Mouse (Mus musculus): Measurements from ENCODE around the gene Rce1. TPM values are rescaled to one million over a fixed set of nuclear protein-coding genes. Genes with fewer than 3 reads are reported as not detected.

Gene Rce1
- total RNA-seq, 1 experiment = 63.6 TPM

DNA sequence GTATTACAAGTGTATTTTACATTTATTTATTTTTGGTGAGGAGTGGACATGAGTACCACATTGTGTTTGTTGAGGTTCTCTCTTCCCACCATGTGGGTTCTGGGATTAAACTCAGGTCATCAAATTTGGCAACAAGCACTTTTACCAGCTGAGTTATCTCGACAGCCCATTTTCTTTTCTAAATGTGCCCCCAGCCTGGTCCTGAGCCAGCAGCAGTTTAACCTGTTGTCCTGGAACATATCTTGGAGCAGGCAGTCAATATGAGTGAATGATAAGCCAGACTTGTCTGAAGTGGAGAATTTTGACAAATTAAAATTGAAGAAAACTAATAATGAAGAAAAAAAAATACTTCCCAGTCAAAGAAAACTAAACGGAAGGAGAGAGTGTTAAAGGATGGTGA lies 29.4 kb downstream of the Rce1 start:
- in situ Hi-C loops (cut with MboI; ENCODE audit: low sequenced_read_pairs in 2 of 2, unreplicated experiment in 2 of 2) = no loop called here
- Histone ChIP-seq H3K9me3 (ENCODE audit: control insufficient read depth, insufficient read depth, low read depth, low read length) (no peaks in the 10 kb centered on the region), H3K27ac (ENCODE audit: insufficient read depth, low read depth, low read length, poor library complexity, severe bottlenecking) (no peak overlapping the region), H3K4me3 (ENCODE audit: insufficient read depth in 1 of 2, low read depth in 1 of 2, low read length in 2 of 2, poor library complexity in 1 of 2, severe bottlenecking in 1 of 2) (no peak overlapping the region), H3K36me3 (ENCODE audit: control insufficient read depth, insufficient read depth, low read length, poor library complexity, severe bottlenecking) (no peaks in the 10 kb centered on the region), H3K9ac (ENCODE audit: insufficient read depth, low read depth, low read length, poor library complexity, severe bottlenecking) (no peak overlapping the region), H3K4me1 (ENCODE audit: control insufficient read depth in 2 of 2, insufficient read depth in 2 of 2, low read length in 2 of 2, poor library complexity in 1 of 2) (no peaks in the 10 kb centered on the region)
- TF ChIP-seq MAFK (IDR thresholded peaks at IDR 0.05; ENCODE audit: insufficient read depth, low read depth, low read length) = no peak
- no peak for DNase-seq (ENCODE audit: low read depth, low spot score)

DNA sequence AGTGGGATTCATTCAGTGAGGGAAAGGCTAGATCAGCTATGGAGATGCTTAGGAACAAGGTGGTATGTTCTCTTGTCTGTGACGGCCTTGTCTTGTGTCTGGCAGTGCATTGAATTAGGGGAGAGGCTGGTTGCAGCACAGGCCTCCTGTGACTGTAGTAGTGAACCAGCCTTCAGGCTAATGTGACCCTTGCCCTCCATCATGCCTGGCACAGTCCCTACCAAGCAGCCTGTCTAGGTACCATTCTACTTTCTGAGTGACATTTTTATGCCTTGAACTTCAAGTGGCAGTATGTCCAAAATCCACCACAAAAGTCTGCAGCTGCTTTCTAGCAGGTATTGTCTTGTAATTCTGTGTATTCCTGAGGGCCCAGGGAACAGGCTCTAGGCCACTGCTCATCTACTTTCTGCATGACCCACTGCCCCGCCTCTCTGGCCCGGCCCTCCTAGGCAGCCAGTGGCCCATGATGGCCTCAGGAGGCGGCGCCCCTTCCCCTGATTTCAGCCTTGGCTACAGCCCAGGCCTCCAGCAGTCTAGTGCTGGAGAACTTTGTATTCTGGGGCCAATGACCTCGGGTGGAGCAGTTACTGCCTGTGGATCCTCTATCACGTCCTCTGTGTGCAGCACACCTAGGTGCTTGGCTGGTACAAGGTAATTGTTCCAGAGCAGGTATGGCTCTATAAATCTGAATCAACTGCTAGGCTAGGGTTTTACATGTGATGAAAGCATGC lies 31.5 kb downstream of the Rce1 start:
- H3K4me3 ChIP-seq (ENCODE audit: insufficient read depth in 1 of 2, low read depth in 1 of 2, low read length in 2 of 2, poor library complexity in 1 of 2, severe bottlenecking in 1 of 2) = no peak overlapping the region
- no peaks in the 10 kb centered on the region for H3K4me1 ChIP-seq (ENCODE audit: control insufficient read depth in 2 of 2, insufficient read depth in 2 of 2, low read length in 2 of 2, poor library complexity in 1 of 2)
- no peak for DNase-seq (ENCODE audit: low read depth, low spot score)
- no peaks in the 10 kb centered on the region for H3K9me3 ChIP-seq (ENCODE audit: control insufficient read depth, insufficient read depth, low read depth, low read length)
- no peak overlapping the region for H3K9ac ChIP-seq (ENCODE audit: insufficient read depth, low read depth, low read length, poor library complexity, severe bottlenecking)
- H3K36me3 ChIP-seq (ENCODE audit: control insufficient read depth, insufficient read depth, low read length, poor library complexity, severe bottlenecking) = no peaks in the 10 kb centered on the region
- TF ChIP-seq HCFC1 (IDR thresholded peaks at IDR 0.05; ENCODE audit: borderline replicate concordance, insufficient read depth, low read length) = no peak
- TF ChIP-seq ZNF384 (IDR thresholded peaks at IDR 0.05; ENCODE audit: low read depth, low read length) = no peak
- TF ChIP-seq CHD2 (IDR thresholded peaks at IDR 0.05; ENCODE audit: low read depth, low read length) = no peak
- TF ChIP-seq MAFK (IDR thresholded peaks at IDR 0.05; ENCODE audit: insufficient read depth, low read depth, low read length) = no peak
- no peak for TF ChIP-seq ZC3H11A (IDR thresholded peaks at IDR 0.05; ENCODE audit: borderline replicate concordance, low read depth, low read length)
- H3K27ac ChIP-seq (ENCODE audit: insufficient read depth, low read depth, low read length, poor library complexity, severe bottlenecking) = no peak overlapping the region
- in situ Hi-C loops (cut with MboI; ENCODE audit: low sequenced_read_pairs in 2 of 2, unreplicated experiment in 2 of 2) = no loop called here

DNA sequence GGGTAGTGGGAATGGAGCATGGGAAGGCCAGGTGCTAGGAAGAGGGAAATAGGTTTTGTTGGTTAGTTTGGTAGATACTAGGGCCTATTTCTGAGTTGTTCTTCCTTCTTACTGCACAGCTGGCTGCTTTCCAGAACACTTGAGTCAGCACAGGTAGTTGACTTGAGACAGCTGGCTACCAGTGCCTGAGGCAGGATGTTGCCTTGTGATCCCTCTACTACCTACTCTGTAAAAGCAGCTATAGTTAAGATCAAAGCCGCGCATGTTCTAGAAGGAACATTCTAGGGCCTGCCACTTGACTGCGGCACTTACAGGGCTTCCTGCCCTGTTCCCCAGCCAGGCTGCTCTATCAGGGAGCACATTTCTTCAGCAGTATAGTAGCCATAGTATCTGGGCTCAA lies 35.4 kb downstream of the Rce1 start:
- Histone ChIP-seq H3K9me3 (ENCODE audit: control insufficient read depth, insufficient read depth, low read depth, low read length) (no peaks in the 10 kb centered on the region), H3K36me3 (ENCODE audit: control insufficient read depth, insufficient read depth, low read length, poor library complexity, severe bottlenecking) (no peaks in the 10 kb centered on the region), H3K4me1 (ENCODE audit: control insufficient read depth in 2 of 2, insufficient read depth in 2 of 2, low read length in 2 of 2, poor library complexity in 1 of 2) (no peaks in the 10 kb centered on the region), H3K9ac (ENCODE audit: insufficient read depth, low read depth, low read length, poor library complexity, severe bottlenecking) (no peak overlapping the region), H3K4me3 (ENCODE audit: insufficient read depth in 1 of 2, low read depth in 1 of 2, low read length in 2 of 2, poor library complexity in 1 of 2, severe bottlenecking in 1 of 2) (no peak overlapping the region), H3K27ac (ENCODE audit: insufficient read depth, low read depth, low read length, poor library complexity, severe bottlenecking) (no peak overlapping the region)
- in situ Hi-C loops (cut with MboI; ENCODE audit: low sequenced_read_pairs in 2 of 2, unreplicated experiment in 2 of 2) = no loop called here
- no peak for DNase-seq (ENCODE audit: low read depth, low spot score)
- no peak for TF ChIP-seq CHD2 (IDR thresholded peaks at IDR 0.05; ENCODE audit: low read depth, low read length)
- no peak for TF ChIP-seq MAFK (IDR thresholded peaks at IDR 0.05; ENCODE audit: insufficient read depth, low read depth, low read length)
- TF ChIP-seq ZNF384 (IDR thresholded peaks at IDR 0.05; ENCODE audit: low read depth, low read length) = no peak
- no peak for TF ChIP-seq HCFC1 (IDR thresholded peaks at IDR 0.05; ENCODE audit: borderline replicate concordance, insufficient read depth, low read length)
- no peak for TF ChIP-seq ZC3H11A (IDR thresholded peaks at IDR 0.05; ENCODE audit: borderline replicate concordance, low read depth, low read length)

DNA sequence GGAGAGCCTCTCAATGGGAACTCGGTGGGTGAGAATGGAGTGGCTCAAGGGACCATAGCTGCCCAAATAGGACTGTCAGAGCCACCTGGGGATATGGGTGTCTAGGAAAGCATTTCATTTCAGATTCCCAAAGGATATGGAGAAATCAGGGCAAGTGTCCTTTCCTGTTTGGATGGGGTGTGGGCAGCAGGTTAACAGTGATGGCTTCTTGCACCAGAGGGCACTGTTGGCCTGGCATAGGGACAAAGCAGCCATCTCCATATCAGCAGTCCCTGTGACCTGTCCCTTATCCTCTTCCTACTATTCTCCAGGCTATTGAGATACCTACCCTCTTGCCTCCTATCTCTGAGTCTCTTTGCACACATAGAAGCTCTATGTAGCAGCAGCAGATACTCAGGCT lies 36.4 kb downstream of the Rce1 start:
- no peaks in the 10 kb centered on the region for H3K36me3 ChIP-seq (ENCODE audit: control insufficient read depth, insufficient read depth, low read length, poor library complexity, severe bottlenecking)
- TF ChIP-seq HCFC1 (IDR thresholded peaks at IDR 0.05; ENCODE audit: borderline replicate concordance, insufficient read depth, low read length) (no peak), MAFK (IDR thresholded peaks at IDR 0.05; ENCODE audit: insufficient read depth, low read depth, low read length) (no peak), ZNF384 (IDR thresholded peaks at IDR 0.05; ENCODE audit: low read depth, low read length) (no peak), CHD2 (IDR thresholded peaks at IDR 0.05; ENCODE audit: low read depth, low read length) (no peak), ZC3H11A (IDR thresholded peaks at IDR 0.05; ENCODE audit: borderline replicate concordance, low read depth, low read length) (no peak)
- no peak overlapping the region for H3K27ac ChIP-seq (ENCODE audit: insufficient read depth, low read depth, low read length, poor library complexity, severe bottlenecking)
- in situ Hi-C loops (cut with MboI; ENCODE audit: low sequenced_read_pairs in 2 of 2, unreplicated experiment in 2 of 2) = no loop called here
- H3K4me3 ChIP-seq (ENCODE audit: insufficient read depth in 1 of 2, low read depth in 1 of 2, low read length in 2 of 2, poor library complexity in 1 of 2, severe bottlenecking in 1 of 2) = no peak overlapping the region
- no peaks in the 10 kb centered on the region for H3K9me3 ChIP-seq (ENCODE audit: control insufficient read depth, insufficient read depth, low read depth, low read length)
- no peaks in the 10 kb centered on the region for H3K4me1 ChIP-seq (ENCODE audit: control insufficient read depth in 2 of 2, insufficient read depth in 2 of 2, low read length in 2 of 2, poor library complexity in 1 of 2)
- no peak overlapping the region for H3K9ac ChIP-seq (ENCODE audit: insufficient read depth, low read depth, low read length, poor library complexity, severe bottlenecking)
- DNase-seq (ENCODE audit: low read depth, low spot score) = no peak

DNA sequence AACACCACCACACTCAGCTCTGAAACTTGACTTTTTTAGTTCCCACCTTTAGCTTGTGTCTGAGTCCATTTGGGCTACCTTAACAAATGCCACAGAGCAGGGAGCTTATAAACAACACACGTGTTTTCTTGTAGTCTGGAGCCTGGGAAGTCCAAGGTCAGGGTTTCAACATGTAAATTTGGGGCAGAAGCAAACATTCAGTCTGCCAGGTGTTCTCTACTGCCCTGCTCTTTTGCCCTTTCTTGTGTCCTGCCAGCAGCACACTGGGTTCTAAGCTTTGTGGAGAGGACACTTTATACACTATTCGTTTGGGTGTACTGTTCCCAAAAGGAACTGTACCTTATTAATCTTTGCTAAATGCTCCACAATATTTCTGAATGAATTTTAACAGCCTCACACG lies 37.0 kb downstream of the Rce1 start:
- TF ChIP-seq HCFC1 (IDR thresholded peaks at IDR 0.05; ENCODE audit: borderline replicate concordance, insufficient read depth, low read length) (no peak), ZNF384 (IDR thresholded peaks at IDR 0.05; ENCODE audit: low read depth, low read length) (no peak), ZC3H11A (IDR thresholded peaks at IDR 0.05; ENCODE audit: borderline replicate concordance, low read depth, low read length) (no peak), CHD2 (IDR thresholded peaks at IDR 0.05; ENCODE audit: low read depth, low read length) (no peak), MAFK (IDR thresholded peaks at IDR 0.05; ENCODE audit: insufficient read depth, low read depth, low read length) (no peak)
- in situ Hi-C loops (cut with MboI; ENCODE audit: low sequenced_read_pairs in 2 of 2, unreplicated experiment in 2 of 2) = no loop called here
- no peak for DNase-seq (ENCODE audit: low read depth, low spot score)
- Histone ChIP-seq H3K36me3 (ENCODE audit: control insufficient read depth, insufficient read depth, low read length, poor library complexity, severe bottlenecking) (no peaks in the 10 kb centered on the region), H3K4me1 (ENCODE audit: control insufficient read depth in 2 of 2, insufficient read depth in 2 of 2, low read length in 2 of 2, poor library complexity in 1 of 2) (no peaks in the 10 kb centered on the region), H3K9ac (ENCODE audit: insufficient read depth, low read depth, low read length, poor library complexity, severe bottlenecking) (no peak overlapping the region), H3K4me3 (ENCODE audit: insufficient read depth in 1 of 2, low read depth in 1 of 2, low read length in 2 of 2, poor library complexity in 1 of 2, severe bottlenecking in 1 of 2) (no peak overlapping the region), H3K9me3 (ENCODE audit: control insufficient read depth, insufficient read depth, low read depth, low read length) (no peaks in the 10 kb centered on the region), H3K27ac (ENCODE audit: insufficient read depth, low read depth, low read length, poor library complexity, severe bottlenecking) (no peak overlapping the region)

Data from ES-E14 (cell line).